Mouse (Mus musculus): ENCODE measurements around the gene Tssk2. TPM values are rescaled to one million over a fixed set of nuclear protein-coding genes. Genes with fewer than 3 reads are reported as not detected.

Tssk2 gene
- not detected in 2 replicates for polyA plus RNA-seq (2014; fragmentation: Nextera tagmentation; extraction: Ambion mirVana)

GRCm38 (mm10) chr16:17898462-17898861 is at the start of gene Tssk2, which contains the start of gene Dgcr2:
TSS of gene Tssk2 (plus strand) at chr16:17898637.
TSS of gene Dgcr2 (minus strand) at chr16:17898562.
- no peak for DNase-seq (ENCODE audit: low spot score)
- Histone ChIP-seq H3K9ac (ENCODE audit: low read length) (no peak within 1 kb of the TSS), H3K4me2 (ENCODE audit: low read depth, severe bottlenecking) (no peak within 1 kb of the TSS), H3K36me3 (ENCODE audit: control insufficient read depth, insufficient read depth, low read length) (peaks cover 19% of the 10 kb centered on the region), H3K4me1 (ENCODE audit: control insufficient read depth, insufficient read depth, low read length) (no peaks in the 10 kb centered on the region), H3K27ac (replicated peaks; ENCODE audit: low read depth, low read length) (no peak within 1 kb of the TSS), H3K9me3 (ENCODE audit: control insufficient read depth, low read length) (no peaks in the 10 kb centered on the region), H3K4me3 (ENCODE audit: low read depth, low read length) (no peak within 1 kb of the TSS), H3K27me3 (ENCODE audit: control insufficient read depth, insufficient read depth, low read length) (no peaks in the 10 kb centered on the region)
- ATAC-seq (ENCODE audit: insufficient number of reproducible peaks, low FRiP score, low TSS enrichment, low read depth): no peak
- WGBS: 93% methylated on average over 14 of the region's 14 CpGs

- Histone ChIP-seq H3K9me3 (ENCODE audit: control insufficient read depth, low read length) (no peaks in the 10 kb centered on the region), H3K27ac (replicated peaks; ENCODE audit: low read depth, low read length) (no peak overlapping the region), H3K4me2 (ENCODE audit: low read depth, severe bottlenecking) (no peak overlapping the region), H3K4me3 (ENCODE audit: low read depth, low read length) (no peak overlapping the region), H3K27me3 (ENCODE audit: control insufficient read depth, insufficient read depth, low read length) (no peaks in the 10 kb centered on the region), H3K36me3 (ENCODE audit: control insufficient read depth, insufficient read depth, low read length) (peaks cover 24% of the 10 kb centered on the region; the same call in 1 of the 2 replicates), H3K9ac (ENCODE audit: low read length) (no peak overlapping the region), H3K4me1 (ENCODE audit: control insufficient read depth, insufficient read depth, low read length) (no peaks in the 10 kb centered on the region)
- DNase-seq (ENCODE audit: low spot score) (peak; percentile 63), ATAC-seq (ENCODE audit: insufficient number of reproducible peaks, low FRiP score, low TSS enrichment, low read depth) (no peak)
- WGBS: 26% methylated on average over 1 of the region's 1 CpGs
Observed at GRCm38 (mm10) chr16:17848928-17849327, 49.5 kb upstream of the Tssk2 start.

DNA sequence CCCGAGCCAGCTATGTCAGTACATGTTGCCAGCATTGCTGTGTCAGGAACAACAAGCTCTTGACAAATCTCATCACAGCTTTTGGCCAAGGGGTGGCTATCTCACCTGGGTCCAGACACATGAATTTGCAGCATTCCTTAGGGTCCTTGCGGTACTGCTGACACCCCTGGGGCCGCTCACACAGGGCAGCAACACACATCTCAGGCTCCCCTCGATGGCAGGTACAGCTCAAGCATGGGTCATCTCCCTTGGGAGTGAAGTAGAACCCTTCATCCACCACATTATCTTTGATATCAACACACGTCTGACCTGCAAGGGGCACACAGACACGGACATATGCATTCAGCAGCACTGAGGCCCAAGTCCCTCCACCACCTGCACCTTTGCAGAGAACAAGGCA is 49.0 kb upstream of the Tssk2 start:
- Histone ChIP-seq H3K36me3 (ENCODE audit: control insufficient read depth, insufficient read depth, low read length) (peaks cover 20% of the 10 kb centered on the region; the same call in 1 of the 2 replicates), H3K4me1 (ENCODE audit: control insufficient read depth, insufficient read depth, low read length) (no peaks in the 10 kb centered on the region), H3K27me3 (ENCODE audit: control insufficient read depth, insufficient read depth, low read length) (no peaks in the 10 kb centered on the region), H3K9ac (ENCODE audit: low read length) (no peak overlapping the region), H3K9me3 (ENCODE audit: control insufficient read depth, low read length) (no peaks in the 10 kb centered on the region), H3K27ac (replicated peaks; ENCODE audit: low read depth, low read length) (no peak overlapping the region), H3K4me2 (ENCODE audit: low read depth, severe bottlenecking) (no peak overlapping the region), H3K4me3 (ENCODE audit: low read depth, low read length) (no peak overlapping the region)
- DNase-seq (ENCODE audit: low spot score) (no peak), ATAC-seq (ENCODE audit: insufficient number of reproducible peaks, low FRiP score, low TSS enrichment, low read depth) (no peak)
- 85% methylated on average over 6 of the region's 6 CpGs for WGBS

DNA sequence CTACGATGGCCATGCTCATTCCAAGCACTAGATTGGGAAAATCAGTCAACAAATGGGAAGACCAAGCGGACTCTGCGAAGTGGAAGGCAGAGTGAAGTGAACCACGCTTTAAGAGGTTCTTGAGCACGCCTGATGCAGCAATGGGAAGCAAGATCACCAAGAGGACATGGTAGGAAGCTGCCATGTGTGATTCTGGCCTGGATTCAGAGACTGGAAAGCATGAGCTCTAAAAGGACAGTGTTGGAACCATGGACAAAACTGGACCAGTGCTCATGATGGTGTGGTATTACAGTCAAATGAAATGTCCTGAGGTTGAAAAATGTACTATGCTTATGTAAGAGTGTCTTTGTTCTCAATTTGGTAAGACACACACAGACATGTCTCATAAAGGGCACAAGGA is 47.1 kb upstream of the Tssk2 start:
- ATAC-seq (ENCODE audit: insufficient number of reproducible peaks, low FRiP score, low TSS enrichment, low read depth): no peak
- Histone ChIP-seq H3K4me1 (ENCODE audit: control insufficient read depth, insufficient read depth, low read length) (no peaks in the 10 kb centered on the region), H3K4me2 (ENCODE audit: low read depth, severe bottlenecking) (no peak overlapping the region), H3K9ac (ENCODE audit: low read length) (no peak overlapping the region), H3K27me3 (ENCODE audit: control insufficient read depth, insufficient read depth, low read length) (no peaks in the 10 kb centered on the region), H3K4me3 (ENCODE audit: low read depth, low read length) (no peak overlapping the region), H3K9me3 (ENCODE audit: control insufficient read depth, low read length) (no peaks in the 10 kb centered on the region), H3K36me3 (ENCODE audit: control insufficient read depth, insufficient read depth, low read length) (peaks cover 15% of the 10 kb centered on the region), H3K27ac (replicated peaks; ENCODE audit: low read depth, low read length) (no peak overlapping the region)
- WGBS: 96% methylated on average over 5 of the region's 5 CpGs
- DNase-seq (ENCODE audit: low spot score): no peak

- Histone ChIP-seq H3K9ac (ENCODE audit: low read length) (no peak overlapping the region), H3K27ac (replicated peaks; ENCODE audit: low read depth, low read length) (no peak overlapping the region), H3K36me3 (ENCODE audit: control insufficient read depth, insufficient read depth, low read length) (peaks cover 17% of the 10 kb centered on the region), H3K27me3 (ENCODE audit: control insufficient read depth, insufficient read depth, low read length) (no peaks in the 10 kb centered on the region), H3K4me3 (ENCODE audit: low read depth, low read length) (no peak overlapping the region), H3K4me1 (ENCODE audit: control insufficient read depth, insufficient read depth, low read length) (no peaks in the 10 kb centered on the region), H3K4me2 (ENCODE audit: low read depth, severe bottlenecking) (no peak overlapping the region), H3K9me3 (ENCODE audit: control insufficient read depth, low read length) (no peaks in the 10 kb centered on the region)
- DNase-seq (ENCODE audit: low spot score) (no peak), ATAC-seq (ENCODE audit: insufficient number of reproducible peaks, low FRiP score, low TSS enrichment, low read depth) (no peak)
- 98% methylated on average over 1 of the region's 1 CpGs for WGBS
Observed at GRCm38 (mm10) chr16:17851860-17852259, 46.6 kb upstream of the Tssk2 start.

DNA sequence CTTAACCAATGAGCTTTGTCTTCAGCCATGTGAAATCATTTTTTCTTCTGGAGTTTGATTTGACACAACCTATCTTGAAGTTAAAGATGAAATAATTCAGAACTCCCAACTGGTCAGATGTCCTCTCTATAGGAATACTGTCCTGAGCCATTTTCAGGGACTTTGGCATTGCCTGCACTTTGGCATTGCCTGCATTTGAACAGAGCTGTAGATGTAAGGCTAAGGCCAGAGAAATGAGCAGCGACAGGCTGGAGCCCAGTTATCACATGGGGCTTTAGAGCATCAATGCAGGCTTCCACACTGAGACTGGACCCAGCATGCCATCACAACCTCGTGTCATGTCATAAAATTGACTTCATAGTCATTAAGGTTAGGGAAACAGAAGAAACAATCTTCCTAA is 45.2 kb upstream of the Tssk2 start:
- no peaks in the 10 kb centered on the region for H3K27me3 ChIP-seq (ENCODE audit: control insufficient read depth, insufficient read depth, low read length)
- ATAC-seq (ENCODE audit: insufficient number of reproducible peaks, low FRiP score, low TSS enrichment, low read depth): no peak
- 86% methylated on average over 2 of the region's 2 CpGs for WGBS
- no peak overlapping the region for H3K27ac ChIP-seq (replicated peaks; ENCODE audit: low read depth, low read length)
- no peak overlapping the region for H3K9ac ChIP-seq (ENCODE audit: low read length)
- DNase-seq (ENCODE audit: low spot score): no peak
- no peaks in the 10 kb centered on the region for H3K4me1 ChIP-seq (ENCODE audit: control insufficient read depth, insufficient read depth, low read length)
- no peaks in the 10 kb centered on the region for H3K9me3 ChIP-seq (ENCODE audit: control insufficient read depth, low read length)
- no peak overlapping the region for H3K4me3 ChIP-seq (ENCODE audit: low read depth, low read length)
- peaks cover 27% of the 10 kb centered on the region for H3K36me3 ChIP-seq (ENCODE audit: control insufficient read depth, insufficient read depth, low read length)
- H3K4me2 ChIP-seq (ENCODE audit: low read depth, severe bottlenecking): no peak overlapping the region

GRCm38 (mm10) chr16:17857157-17857556 is 41.3 kb upstream of the Tssk2 start:
- H3K4me1 ChIP-seq (ENCODE audit: control insufficient read depth, insufficient read depth, low read length): no peaks in the 10 kb centered on the region
- DNase-seq (ENCODE audit: low spot score) (no peak), ATAC-seq (ENCODE audit: insufficient number of reproducible peaks, low FRiP score, low TSS enrichment, low read depth) (no peak)
- H3K9me3 ChIP-seq (ENCODE audit: control insufficient read depth, low read length): no peaks in the 10 kb centered on the region
- no peak overlapping the region for H3K4me3 ChIP-seq (ENCODE audit: low read depth, low read length)
- H3K36me3 ChIP-seq (ENCODE audit: control insufficient read depth, insufficient read depth, low read length): peaks cover 23% of the 10 kb centered on the region
- H3K27me3 ChIP-seq (ENCODE audit: control insufficient read depth, insufficient read depth, low read length): no peaks in the 10 kb centered on the region
- no peak overlapping the region for H3K27ac ChIP-seq (replicated peaks; ENCODE audit: low read depth, low read length)
- no peak overlapping the region for H3K9ac ChIP-seq (ENCODE audit: low read length)
- 94% methylated on average over 7 of the region's 7 CpGs for WGBS
- H3K4me2 ChIP-seq (ENCODE audit: low read depth, severe bottlenecking): no peak overlapping the region

- H3K27me3 ChIP-seq (ENCODE audit: control insufficient read depth, insufficient read depth, low read length): no peaks in the 10 kb centered on the region
- DNase-seq (ENCODE audit: low spot score) (peak; percentile 49), ATAC-seq (ENCODE audit: insufficient number of reproducible peaks, low FRiP score, low TSS enrichment, low read depth) (no peak)
- no peak overlapping the region for H3K9ac ChIP-seq (ENCODE audit: low read length)
- H3K4me1 ChIP-seq (ENCODE audit: control insufficient read depth, insufficient read depth, low read length): no peaks in the 10 kb centered on the region
- peaks cover 22% of the 10 kb centered on the region for H3K36me3 ChIP-seq (ENCODE audit: control insufficient read depth, insufficient read depth, low read length)
- no peak overlapping the region for H3K4me2 ChIP-seq (ENCODE audit: low read depth, severe bottlenecking)
- no peak overlapping the region for H3K4me3 ChIP-seq (ENCODE audit: low read depth, low read length)
- H3K27ac ChIP-seq (replicated peaks; ENCODE audit: low read depth, low read length): no peak overlapping the region
- H3K9me3 ChIP-seq (ENCODE audit: control insufficient read depth, low read length): no peaks in the 10 kb centered on the region
Observed at GRCm38 (mm10) chr16:17858592-17858991, 39.8 kb upstream of the Tssk2 start.

DNA sequence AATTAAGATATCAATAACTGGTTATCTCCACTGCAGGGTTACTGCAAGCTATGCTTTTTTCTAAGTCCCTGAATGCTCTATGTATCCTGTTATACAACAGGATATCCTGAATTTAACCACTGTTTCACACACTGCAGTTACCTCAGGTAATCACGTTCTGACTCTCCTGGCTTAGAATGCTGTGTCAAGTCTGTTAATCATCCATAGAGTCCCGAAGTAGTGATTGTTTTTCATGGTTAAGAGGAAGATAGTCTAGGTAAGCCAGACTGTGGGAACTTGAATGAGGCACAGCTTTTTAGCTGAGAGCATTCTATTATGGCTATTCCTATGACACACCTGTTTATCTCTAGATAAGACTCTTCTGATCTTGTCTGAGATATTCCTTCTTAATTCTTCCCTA is 33.1 kb upstream of the Tssk2 start:
- ATAC-seq (ENCODE audit: insufficient number of reproducible peaks, low FRiP score, low TSS enrichment, low read depth): no peak
- Histone ChIP-seq H3K4me3 (ENCODE audit: low read depth, low read length) (no peak overlapping the region), H3K4me1 (ENCODE audit: control insufficient read depth, insufficient read depth, low read length) (no peaks in the 10 kb centered on the region), H3K9ac (ENCODE audit: low read length) (no peak overlapping the region), H3K9me3 (ENCODE audit: control insufficient read depth, low read length) (no peaks in the 10 kb centered on the region), H3K27me3 (ENCODE audit: control insufficient read depth, insufficient read depth, low read length) (no peaks in the 10 kb centered on the region), H3K27ac (replicated peaks; ENCODE audit: low read depth, low read length) (no peak overlapping the region), H3K4me2 (ENCODE audit: low read depth, severe bottlenecking) (no peak overlapping the region), H3K36me3 (ENCODE audit: control insufficient read depth, insufficient read depth, low read length) (peaks cover 7% of the 10 kb centered on the region; the same call in 1 of the 2 replicates)
- DNase-seq (ENCODE audit: low spot score): no peak
- 93% methylated on average over 2 of the region's 2 CpGs for WGBS

All from limb, embryonic 11.5 days (tissue).